Mouse (Mus musculus) megakaryocyte-erythroid progenitor cell, adult 5-6 weeks (primary cell): ENCODE measurements around the gene Vmn2r85. TPM values are rescaled to one million over a fixed set of nuclear protein-coding genes. Genes with fewer than 3 reads are reported as not detected.
"Not testable (repeated sequence)": the region's sequence is repeated elsewhere in the genome, so short reads cannot be mapped to it uniquely, and the experiment has no call there.

Experiments used
- ATAC-seq: replicated peaks from 2 replicates; pipeline ENCODE4 v1.8.0; 2016; ENCODE audit warnings: mild to moderate bottlenecking, inconsistent platforms; ENCODE audit not compliant: severe bottlenecking, poor library complexity, low FRiP score, low TSS enrichment
- total RNA-seq, 2 experiments: library from RNA; stranded (forward) in 1 of 2; stranded (reverse) in 1 of 2; fragments of 200-1000, 215-1000 nt in 1 of 2; fragments of >200 nt in 1 of 2; fragmentation: Nextera tagmentation in 1 of 2; gene quantifications; 2 replicates each; pipeline ENCODE4 v1.2.3; 2014 to 2017

The Vmn2r85 gene
- total RNA-seq (2014; fragmentation: Nextera tagmentation) (0.17 TPM in 1 of 2 replicates, not detected in the other), total RNA-seq (2017) (not detected in 2 replicates)

DNA sequence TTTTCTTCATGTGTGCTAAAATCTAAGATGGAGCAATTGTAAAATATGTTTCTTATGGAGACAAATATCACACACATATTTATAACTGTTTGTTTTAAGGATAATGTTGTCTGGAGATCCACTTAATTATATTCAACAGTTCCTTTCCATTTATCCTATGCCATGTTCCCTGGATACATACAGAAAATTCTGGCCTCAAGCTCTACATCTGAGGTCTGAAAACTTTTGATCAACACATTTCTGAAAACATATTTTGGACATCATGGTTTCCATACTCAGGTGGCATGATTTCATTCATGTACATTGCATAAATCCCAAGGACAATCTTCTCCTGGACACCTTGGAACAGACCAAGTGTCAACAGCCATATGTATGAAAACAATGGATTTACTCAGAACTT lies at the start of gene Vmn2r85:
TSS of gene Vmn2r85 (minus strand) at position 101 of the 400 bp plus-strand sequence.
- not testable (repeated sequence) for ATAC-seq

DNA sequence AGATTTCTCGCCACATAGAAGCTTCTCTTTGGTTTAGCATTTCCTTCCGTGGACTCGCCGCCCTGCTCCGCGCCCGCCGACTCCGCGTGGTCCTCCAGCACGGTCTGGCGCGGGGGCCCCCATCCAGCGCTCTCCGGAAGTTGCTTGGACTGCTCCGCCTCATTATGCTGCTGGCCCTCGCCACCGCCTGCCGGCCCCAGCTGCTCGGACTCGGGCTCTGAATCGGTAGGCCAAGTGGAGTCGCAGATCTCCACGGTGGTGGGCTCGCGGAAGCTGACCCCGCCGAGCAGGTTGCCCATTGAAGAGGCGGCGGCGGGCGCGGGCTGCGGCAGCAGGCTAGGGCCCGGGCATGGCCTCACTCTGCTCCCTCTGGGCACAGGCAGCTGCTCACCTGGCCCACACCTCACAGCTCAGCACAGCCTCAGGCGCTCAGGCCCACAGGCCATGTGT lies 40.8 kb upstream of the Vmn2r85 start:
- ATAC-seq = peak; percentile 84

- not testable (repeated sequence) for ATAC-seq
These were observed 26.4 kb upstream of the Vmn2r85 start, which contains the start of gene Vmn2r86 for GRCm38 (mm10) chr10:130455950-130456349. Gene Vmn2r86, minus strand, starts transcription at chr10:130456050.

DNA sequence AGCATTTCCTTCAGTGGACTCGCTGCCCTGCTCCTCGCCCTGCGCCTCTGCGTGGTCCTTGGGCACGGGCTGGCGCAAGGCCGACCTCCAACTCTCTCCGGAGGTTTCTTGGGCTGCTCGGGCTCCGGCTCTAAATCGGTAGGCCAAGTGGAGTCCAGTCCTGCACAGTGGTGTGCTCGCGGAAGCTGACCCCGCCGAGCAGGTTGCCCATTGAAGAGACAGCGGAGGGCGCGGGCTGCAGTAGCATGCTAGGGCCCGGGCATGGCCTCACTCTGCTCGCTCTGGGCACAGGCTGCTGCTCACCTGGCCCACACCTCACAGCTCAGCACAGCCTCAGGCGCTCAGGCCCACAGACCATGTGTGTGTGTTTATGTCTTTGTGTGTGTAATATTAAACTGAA lies 15.3 kb upstream of the Vmn2r85 start:
- ATAC-seq = no peak

DNA sequence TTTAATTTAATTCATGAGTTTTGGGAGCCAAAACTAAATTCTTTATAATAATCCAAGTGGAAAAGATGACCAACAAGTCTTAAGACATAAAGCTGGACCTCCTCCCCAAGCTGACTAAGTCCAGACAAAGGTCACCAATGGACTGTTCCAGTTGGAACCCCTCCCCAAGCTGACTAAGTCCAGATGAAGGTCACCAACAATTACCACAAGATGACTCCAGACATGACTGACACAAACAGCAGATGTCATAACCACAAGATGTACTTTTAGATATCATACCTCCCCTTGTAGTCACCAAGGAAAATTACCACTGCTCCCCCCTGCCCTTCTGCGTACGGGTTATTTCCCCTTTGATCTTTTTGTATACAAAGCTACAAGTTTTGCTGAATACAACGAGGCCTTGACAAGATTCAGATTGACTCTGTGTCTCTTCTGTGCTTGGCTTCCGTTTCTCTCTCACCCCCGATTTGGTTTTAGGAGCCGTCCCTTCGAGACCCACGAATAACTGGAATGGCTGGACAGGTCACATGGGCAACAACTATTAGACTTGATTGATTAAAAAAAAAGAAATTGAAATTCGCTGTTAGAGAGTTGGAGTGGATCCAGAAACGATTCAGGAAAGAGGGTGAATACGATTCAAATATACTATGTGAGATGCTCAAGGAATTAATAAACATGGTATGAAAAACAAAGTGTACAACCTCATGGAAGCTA lies 4.8 kb upstream of the Vmn2r85 start:
- ATAC-seq = not testable (repeated sequence)

DNA sequence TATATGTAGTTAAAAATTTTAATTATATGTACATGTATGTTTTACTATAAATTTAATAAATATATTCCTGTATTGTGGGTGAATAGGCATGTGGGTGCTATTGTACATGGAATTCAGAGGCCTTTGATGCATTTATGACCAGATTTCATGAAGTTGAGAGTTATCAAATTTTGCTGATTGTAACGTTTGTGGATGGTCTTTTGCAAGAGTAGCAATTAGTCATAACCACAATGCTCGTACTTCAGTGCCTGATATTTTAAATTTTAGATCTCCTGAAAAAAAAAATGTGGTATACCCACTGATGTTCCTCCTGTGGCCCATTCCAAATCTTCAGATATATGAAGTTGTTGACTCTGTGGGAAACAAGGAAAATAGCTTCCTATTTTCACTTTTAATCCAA lies 7.1 kb downstream of the Vmn2r85 start:
- not testable (repeated sequence) for ATAC-seq

DNA sequence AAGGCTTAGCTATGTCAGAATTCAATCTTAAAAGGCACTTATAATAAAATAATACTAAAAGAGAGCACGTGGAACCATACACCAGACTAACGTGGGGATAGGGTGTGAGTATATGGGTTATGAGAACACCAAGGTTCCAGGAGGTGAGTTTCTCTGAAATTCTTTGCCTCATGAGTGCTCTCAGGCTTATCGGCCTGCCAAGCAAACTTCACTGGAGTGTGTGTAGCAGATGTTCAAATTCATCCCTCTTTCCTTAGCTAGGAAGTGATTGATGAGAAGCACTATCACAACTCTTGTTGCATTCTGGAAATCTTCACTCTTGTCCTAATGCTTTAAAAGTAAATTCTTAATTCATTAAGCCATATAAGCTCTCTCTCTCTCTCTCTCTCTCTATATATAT lies 9.1 kb downstream of the Vmn2r85 start:
- no peak for ATAC-seq

DNA sequence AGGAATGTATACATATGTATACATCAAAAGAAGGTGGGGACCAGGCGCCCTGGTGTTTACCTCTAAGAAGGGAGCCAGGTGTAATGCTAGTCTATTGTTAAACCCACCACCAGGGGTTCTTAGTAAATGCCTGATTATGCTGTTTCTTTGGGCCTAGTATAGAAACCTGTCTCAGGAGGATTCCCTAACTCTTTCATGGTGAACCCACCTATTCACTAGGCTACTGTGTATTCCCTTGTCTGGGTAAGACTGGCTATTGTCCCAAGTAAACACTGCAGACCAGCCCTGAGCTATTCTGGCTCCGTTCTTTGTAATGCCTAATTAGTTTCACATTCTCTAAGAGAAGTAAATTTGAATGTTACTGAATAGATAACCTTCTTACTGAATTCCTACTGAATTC lies 9.5 kb downstream of the Vmn2r85 start:
- not testable (repeated sequence) for ATAC-seq

DNA sequence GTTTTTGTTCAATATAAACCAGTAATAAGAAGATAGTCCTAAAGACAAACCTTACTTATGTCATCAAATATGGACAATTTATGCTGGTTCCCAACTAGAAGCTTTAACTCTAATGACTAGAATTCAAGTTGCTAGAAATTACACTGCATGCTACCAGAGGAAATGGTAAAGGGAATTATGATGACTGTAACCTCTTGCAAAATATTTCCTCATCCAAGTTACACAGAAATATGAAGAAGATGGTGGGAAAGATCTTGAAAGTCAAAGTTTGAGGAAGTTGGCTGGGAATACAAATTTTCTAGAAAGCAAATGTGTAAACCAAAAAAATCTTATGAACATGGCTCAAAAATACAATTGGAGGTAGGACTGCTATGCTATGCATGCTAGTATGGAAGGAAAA lies 13.2 kb downstream of the Vmn2r85 start:
- not testable (repeated sequence) for ATAC-seq

GRCm38 (mm10) chr10:130412167-130412698 lies 17.3 kb downstream of the Vmn2r85 start:
- ATAC-seq = peak; percentile 49; the same call in 1 of the 2 replicates

- no peak for ATAC-seq
These were observed 35.3 kb downstream of the Vmn2r85 start, which contains the start of gene Vmn2r84 for GRCm38 (mm10) chr10:130394232-130394631. Gene Vmn2r84, minus strand, starts transcription at chr10:130394332.

DNA sequence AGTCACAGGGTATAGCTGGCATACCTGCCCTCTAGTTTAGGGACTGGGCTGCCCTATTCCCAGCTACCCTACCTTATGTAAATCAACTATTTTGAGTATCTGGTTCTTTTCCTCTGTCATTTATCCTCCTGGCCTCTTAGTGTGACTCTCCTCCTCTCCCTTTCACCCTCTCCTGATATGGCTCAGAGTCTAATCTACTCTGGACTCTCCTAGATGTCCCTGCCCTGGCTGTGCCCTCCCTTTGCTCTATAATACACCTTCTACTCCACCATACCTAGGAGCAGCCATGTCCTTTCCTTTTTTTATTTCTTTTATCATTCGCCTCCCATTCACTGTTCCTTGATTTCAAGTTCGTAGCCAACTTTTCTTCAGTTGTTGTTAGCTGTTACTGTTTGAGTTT lies 54.4 kb downstream of the Vmn2r85 start:
- no peak for ATAC-seq

DNA sequence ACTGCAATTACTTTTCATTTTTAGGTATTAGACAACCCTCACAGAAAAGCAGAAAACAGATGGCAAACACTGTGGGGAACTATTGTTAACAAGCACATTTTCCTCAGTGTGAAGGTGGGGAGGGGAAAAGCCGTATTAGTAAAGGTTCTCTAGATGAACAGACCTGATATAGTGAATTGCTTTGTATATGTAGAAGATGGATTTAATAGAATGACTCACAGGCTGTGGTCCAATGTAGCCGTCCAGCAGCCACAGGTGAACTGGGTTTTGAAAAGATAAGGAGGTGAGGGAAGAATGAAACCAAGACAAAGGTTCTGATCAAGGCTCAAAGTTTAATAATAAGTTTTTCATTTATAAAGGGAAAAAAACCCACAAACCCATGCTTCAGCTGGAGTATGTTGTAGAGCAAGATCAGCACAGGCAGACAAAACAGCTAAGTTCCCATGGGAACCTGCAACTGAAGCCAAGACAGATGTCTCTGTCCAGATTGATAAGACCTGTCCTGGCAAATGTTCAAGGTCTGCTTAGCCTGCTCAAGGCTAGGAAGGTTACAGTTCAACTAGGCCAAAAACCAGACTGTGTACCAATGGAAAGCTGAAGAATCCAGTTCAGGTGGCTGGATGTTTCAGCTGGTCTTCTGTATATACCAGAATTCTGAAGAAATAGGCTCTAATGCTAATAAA lies 56.9 kb downstream of the Vmn2r85 start:
- ATAC-seq = peak; percentile 81

DNA sequence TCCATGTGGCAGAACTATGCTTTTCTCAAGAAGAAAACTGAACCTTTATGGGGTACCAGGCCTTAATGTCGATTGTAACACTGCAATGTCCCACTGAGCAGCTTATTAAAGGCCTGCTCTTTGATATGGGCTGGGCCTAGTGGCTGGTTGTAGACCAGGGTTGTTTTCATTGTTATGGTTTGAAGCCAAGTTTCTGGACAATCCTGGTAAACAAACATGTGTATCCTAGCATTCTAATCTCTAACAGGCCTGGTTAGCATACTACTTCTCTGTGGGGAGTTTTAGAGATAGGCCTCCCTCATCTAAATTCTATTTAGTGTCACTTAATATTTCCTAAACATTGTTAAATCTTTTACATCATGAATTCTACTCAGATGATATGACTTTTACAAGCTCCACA lies 57.9 kb downstream of the Vmn2r85 start:
- ATAC-seq = peak; percentile 65

DNA sequence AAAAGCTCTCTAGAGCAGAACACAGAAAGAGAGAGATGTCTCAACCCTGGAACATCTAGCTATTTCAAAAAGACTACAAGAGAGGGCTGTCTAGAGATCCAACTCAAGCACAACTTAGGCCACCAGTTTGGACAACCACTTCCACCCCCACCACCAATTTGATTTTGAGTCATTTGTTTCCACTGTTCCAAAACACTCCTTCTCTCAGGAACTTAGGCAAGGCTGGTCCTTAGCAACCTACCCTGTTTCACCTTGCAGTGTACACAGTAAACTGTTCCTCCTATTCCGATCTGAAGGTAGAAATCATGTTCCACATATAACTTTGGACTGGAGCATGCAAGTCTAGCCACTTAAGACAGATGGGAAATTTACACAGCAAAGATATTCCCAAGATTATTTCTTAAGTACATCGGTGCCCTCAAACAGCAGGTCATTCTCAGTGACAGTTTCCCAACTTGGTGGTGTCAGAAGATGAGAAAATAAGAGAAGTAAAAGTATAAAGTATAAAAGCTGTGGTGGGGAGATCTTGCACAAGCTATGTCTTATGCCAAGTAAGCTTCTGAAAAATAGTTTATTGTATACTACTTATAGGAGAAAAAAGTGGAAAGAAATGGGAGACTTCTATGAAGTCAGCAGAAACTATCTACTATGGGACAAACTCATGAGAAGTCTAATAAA lies 59.4 kb downstream of the Vmn2r85 start:
- no peak for ATAC-seq

DNA sequence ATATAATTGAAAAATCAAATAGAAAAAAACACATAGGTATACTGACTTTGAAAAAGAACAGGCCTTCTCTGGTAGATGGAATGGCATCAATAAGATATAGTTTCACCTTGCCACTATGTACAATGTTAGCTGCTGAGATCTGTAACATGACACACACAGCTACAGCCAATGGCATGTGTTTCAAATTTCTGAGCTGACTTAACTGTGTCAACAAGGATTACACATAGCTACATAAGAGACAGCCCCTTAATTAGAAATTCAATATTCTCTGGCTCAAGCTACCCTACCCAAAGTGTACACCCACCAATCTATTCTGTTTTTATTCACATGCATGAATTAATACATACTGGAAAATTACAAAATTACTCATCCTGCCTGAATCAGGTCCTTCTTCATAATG lies 61.1 kb downstream of the Vmn2r85 start:
- no peak for ATAC-seq

DNA sequence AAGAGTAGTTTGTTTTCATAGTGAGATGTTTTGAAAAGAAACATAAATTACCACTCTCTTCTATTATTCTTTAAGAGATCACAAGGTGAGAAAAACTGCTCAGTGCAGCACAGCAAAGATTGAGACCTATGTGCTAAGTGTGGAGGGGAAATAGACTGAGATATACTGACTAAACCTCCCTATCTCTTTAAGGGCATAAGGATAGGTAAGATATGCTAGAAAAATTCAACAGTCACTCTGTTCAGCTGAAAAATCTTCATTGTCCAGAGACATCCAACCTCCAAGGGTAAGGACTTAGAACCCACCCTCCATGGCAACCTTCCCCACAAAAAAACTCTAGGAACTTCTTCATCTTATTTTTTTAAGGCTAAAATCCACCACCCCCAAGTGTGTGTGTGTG lies 64.7 kb downstream of the Vmn2r85 start:
- peak; percentile 76 for ATAC-seq
